Mouse (Mus musculus) midbrain, embryonic 16.5 days (tissue): Measurements from ENCODE around the gene Hsdl1. TPM values are rescaled to one million over a fixed set of nuclear protein-coding genes. Genes with fewer than 3 reads are reported as not detected.

Source experiments
- ATAC-seq: fragments of 200-750 bp; cut with Nextera tagmentation; 2 replicates; pipeline ENCODE4 v1.8.0; 2017; ENCODE audit warnings: moderate TSS enrichment
- H3K27ac ChIP-seq: fragments of 300-500 bp; sonication (generic); 2 replicates; pipeline ENCODE4 v1.5.1; 2014; ENCODE audit warnings: mild to moderate bottlenecking, low read length, mixed read lengths
- H3K27me3 ChIP-seq: fragments of 300-500 bp; sonication (generic); 2 replicates; pipeline ENCODE4 v1.6.1; 2014; ENCODE audit warnings: low read depth, low read length, mixed read lengths; ENCODE audit not compliant: control insufficient read depth, insufficient read depth
- H3K36me3 ChIP-seq: fragments of 300-500 bp; sonication (generic); 2 replicates; pipeline ENCODE4 v1.6.1; 2014; ENCODE audit warnings: mild to moderate bottlenecking, low read length, moderate library complexity, mixed read lengths; ENCODE audit not compliant: control insufficient read depth, insufficient read depth
- H3K4me1 ChIP-seq: fragments of 300-500 bp; sonication (generic); 2 replicates; pipeline ENCODE4 v1.6.1; 2014; ENCODE audit warnings: mild to moderate bottlenecking, low read length, mixed read lengths; ENCODE audit not compliant: control insufficient read depth, insufficient read depth
- H3K4me2 ChIP-seq: fragments of 300-500 bp; sonication (generic); 2 replicates; pipeline ENCODE4 v1.6.1; 2014; ENCODE audit warnings: mild to moderate bottlenecking, low read length, mixed read lengths
- H3K4me3 ChIP-seq: fragments of 300-500 bp; sonication (generic); 2 replicates; pipeline ENCODE4 v1.5.1; 2014; ENCODE audit warnings: low read depth, mild to moderate bottlenecking, low read length, moderate library complexity, mixed read lengths
- H3K9ac ChIP-seq: fragments of 300-500 bp; sonication (generic); 2 replicates; pipeline ENCODE4 v1.6.1; 2014; ENCODE audit warnings: low read depth, low read length, mixed read lengths
- H3K9me3 ChIP-seq: fragments of 300-500 bp; sonication (generic); replicated peaks from 2 replicates; pipeline ENCODE4 v1.6.1; 2014; ENCODE audit warnings: mild to moderate bottlenecking, low read length, mixed read lengths; ENCODE audit not compliant: control insufficient read depth, poor library complexity, severe bottlenecking
- WGBS: fragments of 180-500 bp; shearing (Covaris S2); extraction: QIAGEN DNeasy Blood & Tissue Kit; methylation state at CpG from one replicate; pipeline ENCODE4 v1.1.7; 2014; 5-methylcytosine and 5-hydroxymethylcytosine counted together
- polyA plus RNA-seq: library from polyadenylated mRNA; unstranded; fragments of >200 nt; fragmentation: Nextera tagmentation; extraction: Ambion mirVana; gene quantifications from 2 replicates; pipeline ENCODE4 v1.2.1, GENCODE M21; 2015

The Hsdl1 gene
- polyA plus RNA-seq, 1 experiment from 2014 or later = 197 TPM

DNA sequence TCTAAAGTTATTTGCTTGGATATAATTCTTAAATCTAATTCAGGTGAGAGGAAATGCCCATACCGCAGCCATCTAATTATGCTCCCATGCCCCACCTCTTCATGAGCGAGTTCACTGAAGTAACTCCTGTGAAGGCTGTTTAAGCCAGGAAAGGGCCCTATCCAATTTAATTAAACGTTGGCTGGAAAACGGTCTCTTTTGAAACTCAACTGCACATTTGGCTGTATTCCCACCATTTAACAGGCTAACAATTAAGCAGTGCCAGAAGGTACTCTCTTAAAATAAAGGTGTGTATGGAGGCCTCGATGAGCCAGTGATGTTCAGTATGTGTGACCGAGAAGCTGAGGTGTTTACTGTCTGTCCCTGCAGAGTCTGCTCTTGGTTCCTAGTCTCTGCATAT, 19.1 kb downstream of the Hsdl1 start:
- no peak for ATAC-seq
- Histone ChIP-seq H3K9ac (no peak overlapping the region), H3K27ac (no peak overlapping the region)

GRCm38 (mm10) chr8:119552967-119553366, 22.0 kb downstream of the Hsdl1 start:
- H3K4me3 ChIP-seq = no peak overlapping the region
- no peaks in the 10 kb centered on the region for H3K27me3 ChIP-seq
- peaks cover 19% of the 10 kb centered on the region for H3K4me1 ChIP-seq
- no peak overlapping the region for H3K4me2 ChIP-seq
- H3K36me3 ChIP-seq = no peaks in the 10 kb centered on the region
- no peaks in the 10 kb centered on the region for H3K9me3 ChIP-seq
- 57% methylated on average over 2 of the region's 2 CpGs for WGBS
- no peak for ATAC-seq
- no peak overlapping the region for H3K9ac ChIP-seq
- no peak overlapping the region for H3K27ac ChIP-seq

More for the DNA sequence above, 19.1 kb downstream of the Hsdl1 start:
- H3K4me1 ChIP-seq = peaks cover 22% of the 10 kb centered on the region
- H3K36me3 ChIP-seq = no peaks in the 10 kb centered on the region
- H3K9me3 ChIP-seq = no peaks in the 10 kb centered on the region
- no peak overlapping the region for H3K4me3 ChIP-seq
- H3K27me3 ChIP-seq = no peaks in the 10 kb centered on the region
- WGBS = 78% methylated on average over 6 of the region's 6 CpGs
- H3K4me2 ChIP-seq = no peak overlapping the region

DNA sequence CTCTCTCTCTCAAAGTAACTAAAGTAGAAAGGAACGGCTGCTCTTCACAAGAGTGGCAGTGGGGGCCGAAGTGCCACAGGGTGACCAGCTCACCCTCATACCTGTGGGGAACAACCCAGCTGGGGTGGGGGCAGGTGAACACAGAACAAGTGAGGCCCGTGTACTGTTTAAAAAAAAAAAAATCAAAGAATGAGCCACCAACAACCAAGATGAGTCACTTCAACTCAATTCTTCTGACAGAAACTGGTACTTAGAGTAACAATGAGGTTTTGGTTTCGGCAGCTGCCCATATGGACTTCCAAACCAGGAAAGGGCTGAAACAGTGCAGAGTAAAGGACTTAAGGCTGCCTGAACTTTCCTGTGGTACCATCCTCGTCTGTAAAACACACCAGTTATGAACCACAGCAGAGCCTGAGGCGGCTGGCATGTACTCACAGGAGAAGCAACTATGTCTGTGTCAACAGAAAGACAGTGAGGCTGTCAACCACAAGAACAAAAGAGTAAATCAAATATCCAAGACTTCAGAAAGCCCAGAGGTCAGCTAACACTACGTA, 26.3 kb downstream of the Hsdl1 start:
- H3K27me3 ChIP-seq = no peaks in the 10 kb centered on the region
- ATAC-seq = no peak
- no peaks in the 10 kb centered on the region for H3K4me1 ChIP-seq
- H3K36me3 ChIP-seq = 0 out of 2 replicates have a peak, but pooled peaks cover 6% of the 10 kb centered on the region
- 83% methylated on average over 7 of the region's 7 CpGs for WGBS
- H3K4me3 ChIP-seq = no peak overlapping the region
- H3K4me2 ChIP-seq = no peak overlapping the region
- H3K27ac ChIP-seq = no peak overlapping the region
- H3K9me3 ChIP-seq = no peaks in the 10 kb centered on the region
- no peak overlapping the region for H3K9ac ChIP-seq

- ATAC-seq = no peak
- H3K27me3 ChIP-seq = no peaks in the 10 kb centered on the region
- no peaks in the 10 kb centered on the region for H3K4me1 ChIP-seq
- no peak overlapping the region for H3K27ac ChIP-seq
- H3K9me3 ChIP-seq = no peaks in the 10 kb centered on the region
- 93% methylated on average over 18 of the region's 18 CpGs for whole genome bisulfite sequencing
- H3K9ac ChIP-seq = no peak overlapping the region
- no peak overlapping the region for H3K4me3 ChIP-seq
- H3K4me2 ChIP-seq = no peak overlapping the region
- peaks cover 11% of the 10 kb centered on the region; the same call in 1 of the 2 replicates for H3K36me3 ChIP-seq
Measured at GRCm38 (mm10) chr8:119547019-119547691, 27.8 kb downstream of the Hsdl1 start.

GRCm38 (mm10) chr8:119545791-119546190, 29.2 kb downstream of the Hsdl1 start:
- Histone ChIP-seq H3K27me3 (no peaks in the 10 kb centered on the region), H3K9me3 (no peaks in the 10 kb centered on the region), H3K4me2 (no peak overlapping the region), H3K36me3 (peaks cover 22% of the 10 kb centered on the region), H3K9ac (no peak overlapping the region), H3K4me1 (no peaks in the 10 kb centered on the region), H3K4me3 (no peak overlapping the region), H3K27ac (no peak overlapping the region)
- no peak for ATAC-seq
- 90% methylated on average over 6 of the region's 6 CpGs for WGBS

GRCm38 (mm10) chr8:119545180-119545579, 29.8 kb downstream of the Hsdl1 start:
- no peaks in the 10 kb centered on the region for H3K27me3 ChIP-seq
- no peaks in the 10 kb centered on the region for H3K9me3 ChIP-seq
- no peak overlapping the region for H3K9ac ChIP-seq
- 82% methylated on average over 6 of the region's 6 CpGs for WGBS
- no peak overlapping the region for H3K27ac ChIP-seq
- no peaks in the 10 kb centered on the region for H3K4me1 ChIP-seq
- H3K4me2 ChIP-seq = no peak overlapping the region
- no peak for ATAC-seq
- H3K36me3 ChIP-seq = peaks cover 28% of the 10 kb centered on the region
- H3K4me3 ChIP-seq = no peak overlapping the region

DNA sequence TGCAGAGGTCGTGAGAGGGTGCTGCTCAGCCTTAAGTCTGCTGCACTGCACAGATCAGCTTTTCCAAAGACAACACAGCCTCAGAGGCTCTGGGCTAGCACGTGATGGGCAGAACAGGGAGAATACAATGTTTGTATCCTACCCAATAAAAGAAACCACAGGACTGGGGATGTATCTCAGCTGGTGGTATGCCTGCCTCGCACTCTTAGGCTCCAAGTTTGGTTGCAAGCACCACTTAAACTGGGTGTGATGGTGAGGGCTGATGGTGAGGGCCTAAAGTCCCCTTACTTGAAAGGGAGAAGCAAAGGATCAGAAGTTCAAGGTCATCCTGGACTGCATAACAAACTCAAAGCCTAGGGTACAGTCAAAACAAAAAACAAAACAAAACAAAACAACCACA, 30.4 kb downstream of the Hsdl1 start:
- Histone ChIP-seq H3K27me3 (no peaks in the 10 kb centered on the region), H3K36me3 (peaks cover 30% of the 10 kb centered on the region), H3K4me1 (no peaks in the 10 kb centered on the region), H3K27ac (no peak overlapping the region), H3K9me3 (no peaks in the 10 kb centered on the region), H3K4me3 (no peak overlapping the region), H3K4me2 (no peak overlapping the region), H3K9ac (no peak overlapping the region)
- 79% methylated on average over 3 of the region's 3 CpGs for WGBS
- ATAC-seq = no peak

DNA sequence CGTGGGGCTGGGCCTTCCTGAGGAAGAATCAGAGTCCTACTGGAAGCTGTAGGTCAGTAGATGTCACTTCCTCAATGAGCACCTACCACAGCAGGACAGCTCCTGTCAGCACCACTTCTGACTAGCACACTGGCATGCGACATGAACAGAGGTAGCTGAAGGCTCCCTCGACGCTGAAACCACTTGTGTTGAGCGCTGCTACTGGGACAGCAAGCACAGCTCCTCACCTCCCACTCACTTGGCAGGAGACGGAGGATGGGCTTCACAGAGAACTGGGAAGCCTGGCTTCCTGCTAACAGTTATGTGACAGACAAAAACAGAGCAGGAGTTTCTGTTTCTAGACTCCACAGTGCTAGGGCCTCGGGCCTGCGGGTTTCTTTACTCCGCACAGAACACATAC, 43.0 kb downstream of the Hsdl1 start:
- ATAC-seq = no peak

GRCm38 (mm10) chr8:119531397-119531796, 43.6 kb downstream of the Hsdl1 start:
- Histone ChIP-seq H3K4me3 (no peak overlapping the region), H3K4me1 (no peaks in the 10 kb centered on the region), H3K36me3 (peaks cover 40% of the 10 kb centered on the region), H3K4me2 (no peak overlapping the region), H3K27me3 (no peaks in the 10 kb centered on the region), H3K9me3 (no peaks in the 10 kb centered on the region), H3K9ac (no peak overlapping the region), H3K27ac (no peak overlapping the region)
- WGBS = 88% methylated on average over 3 of the region's 3 CpGs
- ATAC-seq = no peak

More for the DNA sequence above, 43.0 kb downstream of the Hsdl1 start:
- Histone ChIP-seq H3K9me3 (no peaks in the 10 kb centered on the region), H3K36me3 (peaks cover 45% of the 10 kb centered on the region), H3K27ac (no peak overlapping the region), H3K4me1 (no peaks in the 10 kb centered on the region), H3K9ac (no peak overlapping the region), H3K27me3 (no peaks in the 10 kb centered on the region), H3K4me3 (no peak overlapping the region), H3K4me2 (no peak overlapping the region)
- 91% methylated on average over 9 of the region's 9 CpGs for whole genome bisulfite sequencing
